Mouse (Mus musculus): ENCODE results near the gene Pdxdc1.

GRCm38 (mm10) chr16:13892850-13893249 is 10.1 kb downstream of the Pdxdc1 start:
- no peak for TF ChIP-seq CTCF (conservative IDR thresholded peaks at IDR 0.05; ENCODE audit: insufficient read depth, insufficient read length, low read depth, low read length)
- no peak for TF ChIP-seq POLR2A (IDR thresholded peaks at IDR 0.05; ENCODE audit: low read depth, low read length)
